ENCODE assay signal across 8 mouse cellular contexts in the genomic region with DNA sequence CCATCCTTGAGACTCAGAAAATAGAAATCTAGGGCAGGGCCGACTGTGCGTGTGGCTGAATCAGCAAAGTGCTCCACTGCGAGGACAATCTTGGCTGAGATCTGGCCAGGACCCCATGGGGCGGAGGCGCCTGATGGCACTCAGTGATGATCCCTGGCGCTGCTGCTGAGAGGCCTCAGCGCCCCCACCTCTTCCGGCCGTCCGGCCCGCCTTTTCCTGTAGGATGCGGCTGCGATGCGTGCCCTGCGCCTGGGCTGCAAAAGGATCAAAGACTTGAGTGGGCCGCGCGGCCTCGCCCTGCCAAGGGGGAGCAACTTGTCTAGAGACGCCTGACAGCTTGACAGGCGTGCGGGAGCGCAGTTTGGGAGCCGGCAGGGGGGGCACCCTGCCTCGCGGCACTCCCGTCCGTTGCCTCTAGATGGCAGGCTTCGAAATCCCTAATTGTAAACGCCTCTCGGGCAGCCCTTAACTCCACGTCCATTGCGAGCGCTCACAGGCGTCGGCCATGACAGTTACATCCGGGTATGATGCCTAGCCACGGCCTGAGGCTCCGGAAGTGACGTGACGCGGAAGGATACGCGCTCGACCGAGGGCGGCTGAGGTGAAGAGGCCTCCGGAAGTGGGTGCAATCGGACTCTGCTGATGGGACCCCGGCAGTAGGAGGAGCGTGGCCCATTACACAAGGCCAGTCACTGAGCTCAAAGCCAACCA. TPM values are rescaled to one million over a fixed set of nuclear protein-coding genes. Genes with fewer than 3 reads are reported as not detected.
A peak's percentile ranks its signal among the peaks of the same experiment; 100 is the strongest.
DNase-seq lines count a peak whose midpoint lies in the region; ATAC-seq and TF ChIP-seq lines count a peak whose summit lies in the region.

No protein-coding gene starts in this region.

- peak; percentile 61; the same call in 1 of the 2 replicates for TF ChIP-seq CTCF in thymus, adult 2 months (IDR thresholded peaks at IDR 0.05; ENCODE audit: borderline replicate concordance, control insufficient read depth, extremely low read depth, insufficient read depth, low read length, poor library complexity)

- H3K4me3 ChIP-seq in hindbrain, embryonic 13.5 days, result peak overlapping the region; percentile 57
- peak overlapping the region; percentile 65 for H3K4me3 ChIP-seq in lung, embryonic 16.5 days (ENCODE audit: low read length)
- peak overlapping the region; percentile 43 for H3K4me3 ChIP-seq in thymus, adult 2 months (ENCODE audit: control insufficient read depth, insufficient read depth, low read length)

- H3K9ac ChIP-seq in hindbrain, embryonic 13.5 days, result peak overlapping the region; percentile 76
- H3K9ac ChIP-seq in lung, embryonic 16.5 days (ENCODE audit: low read length), result peak overlapping the region; percentile 74

- H3K9me3 ChIP-seq in hindbrain, embryonic 13.5 days, result no peaks in the 10 kb centered on the region
- H3K9me3 ChIP-seq in lung, embryonic 16.5 days (ENCODE audit: control insufficient read depth, low read length), result no peaks in the 10 kb centered on the region

- H3K36me3 ChIP-seq in hindbrain, embryonic 13.5 days, result no peaks in the 10 kb centered on the region
- H3K36me3 ChIP-seq in lung, embryonic 16.5 days (ENCODE audit: control insufficient read depth, insufficient read depth, low read length), result no peaks in the 10 kb centered on the region
- no peaks in the 10 kb centered on the region for H3K36me3 ChIP-seq in thymus, adult 2 months (ENCODE audit: control insufficient read depth, insufficient read depth, low read length)

- TF ChIP-seq POLR2A in thymus, adult 2 months (IDR thresholded peaks at IDR 0.05; ENCODE audit: control insufficient read depth, extremely low read depth, insufficient read depth, low read length, poor library complexity), result 0 out of 2 replicates have a peak, but pooled peaks have one; percentile 15

- H3K27me3 ChIP-seq in hindbrain, embryonic 13.5 days, result peaks cover 65% of the 10 kb centered on the region
- peaks cover 24% of the 10 kb centered on the region for H3K27me3 ChIP-seq in lung, embryonic 16.5 days (ENCODE audit: control insufficient read depth, insufficient read depth, low read depth, low read length)
- no peaks in the 10 kb centered on the region for H3K27me3 ChIP-seq in thymus, adult 2 months (ENCODE audit: control insufficient read depth, insufficient read depth, low read length)

- H3K4me1 ChIP-seq in hindbrain, embryonic 13.5 days (replicated peaks), result no peaks in the 10 kb centered on the region
- H3K4me1 ChIP-seq in lung, embryonic 16.5 days (replicated peaks; ENCODE audit: control insufficient read depth, insufficient read depth, low read length), result peaks cover 7% of the 10 kb centered on the region
- H3K4me1 ChIP-seq in thymus, adult 2 months (replicated peaks; ENCODE audit: control insufficient read depth, insufficient read depth, low read length), result peaks cover 7% of the 10 kb centered on the region

- ATAC-seq in hindbrain, embryonic 13.5 days (ENCODE audit: low FRiP score), result peak; percentile 99
- ATAC-seq in lung, embryonic 16.5 days (ENCODE audit: low read depth), result peak; percentile 95

- H3K27ac ChIP-seq in hindbrain, embryonic 13.5 days, result peak overlapping the region; percentile 95
- H3K27ac ChIP-seq in lung, embryonic 16.5 days (ENCODE audit: low read length), result peak overlapping the region; percentile 85
- H3K27ac ChIP-seq in thymus, adult 2 months (ENCODE audit: control insufficient read depth, insufficient read depth, low read length), result no peak overlapping the region

- peak; percentile 87 for DNase-seq in T-cell, adult 2 months (ENCODE audit: low spot score)
- DNase-seq in cerebellum, postnatal 36 days, result peak; percentile 93 to 94
- DNase-seq in frontal cortex, postnatal 25 days (ENCODE audit: low spot score in 2 of 2), result peak; percentile 74 to 79
- peak; percentile 91 to 94 for DNase-seq in layer of hippocampus, postnatal 10 days (ENCODE audit: low spot score in 2 of 2)
- DNase-seq in ovary, postnatal 10 days (ENCODE audit: low spot score), result peak; percentile 53
- peak; percentile 75 for DNase-seq in thymus, adult 2 months

- WGBS in hindbrain, embryonic 13.5 days, result 1% methylated on average over 51 of the region's 51 CpGs
- WGBS in lung, embryonic 16.5 days, result 2% methylated on average over 51 of the region's 51 CpGs
- 44% methylated on average over 51 of the region's 51 CpGs for WGBS in thymus, adult 2 months

- peak overlapping the region; percentile 61 for H3K4me2 ChIP-seq in hindbrain, embryonic 13.5 days
- H3K4me2 ChIP-seq in lung, embryonic 16.5 days (ENCODE audit: low read depth, low read length), result peak overlapping the region; percentile 84

RNA-seq across cellular contexts. Expression of a gene that starts 21.4 kb away (rescaled TPM):
- polyA plus RNA-seq in hindbrain, embryonic 13.5 days (2015; fragmentation: Nextera tagmentation; extraction: Ambion mirVana), result 6.0 and 6.5 TPM in 2 replicates
- 1 to 10 TPM; 7.9 to 8.2 TPM for total RNA-seq in layer of hippocampus, postnatal 10 days (2021)
- polyA plus RNA-seq in lung, embryonic 16.5 days (2015; fragmentation: Nextera tagmentation; extraction: Ambion mirVana), result 10.3 and 12.9 TPM in 2 replicates
- polyA plus RNA-seq in thymus, adult 2 months (2012; rRNA removed), result 1.7 and 2.0 TPM in 2 replicates

RNA-seq across cellular contexts. Expression of a gene that starts 42.0 kb away (rescaled TPM):
- 22.9 and 23.4 TPM in 2 replicates for polyA plus RNA-seq in hindbrain, embryonic 13.5 days (2015; fragmentation: Nextera tagmentation; extraction: Ambion mirVana)
- total RNA-seq in layer of hippocampus, postnatal 10 days (2021), result 10 to 100 TPM in 1 of 2 experiments, 1 to 10 TPM in 1; 9.4 to 10.3 TPM
- polyA plus RNA-seq in lung, embryonic 16.5 days (2015; fragmentation: Nextera tagmentation; extraction: Ambion mirVana), result 11.7 and 12.5 TPM in 2 replicates
- 17.6 and 18.8 TPM in 2 replicates for polyA plus RNA-seq in thymus, adult 2 months (2012; rRNA removed)
